Mouse (Mus musculus) heart, postnatal 36 days (tissue): ENCODE data around the gene Fbxw25. TPM values are rescaled to one million over a fixed set of nuclear protein-coding genes. Genes with fewer than 3 reads are reported as not detected.
"Not testable (repeated sequence)": the region's sequence is repeated elsewhere in the genome, so short reads cannot be mapped to it uniquely, and the experiment has no call there.

Source experiments
- DNase-seq, 2 experiments: peaks; one replicate each; pipeline ENCODE4 v3.0.0; 2021 to 2022
- intact Hi-C: fragments of 180-260 bp; cut with DNase I; formaldehyde crosslinking; loops from one replicate; pipeline ENCODE4 v1.15.1; 2025
- total RNA-seq, 2 experiments: library from RNA; stranded (reverse); gene quantifications; 2 replicates each; pipeline ENCODE4 v1.2.3; 2021

Fbxw25 gene
- total RNA-seq = not detected

- DNase-seq, intact Hi-C loops: not testable (repeated sequence)
Measured at GRCm38 (mm10) chr9:109664552-109664951, at the start of gene Fbxw25. TSS of gene Fbxw25 (minus strand) at chr9:109664652.

DNA sequence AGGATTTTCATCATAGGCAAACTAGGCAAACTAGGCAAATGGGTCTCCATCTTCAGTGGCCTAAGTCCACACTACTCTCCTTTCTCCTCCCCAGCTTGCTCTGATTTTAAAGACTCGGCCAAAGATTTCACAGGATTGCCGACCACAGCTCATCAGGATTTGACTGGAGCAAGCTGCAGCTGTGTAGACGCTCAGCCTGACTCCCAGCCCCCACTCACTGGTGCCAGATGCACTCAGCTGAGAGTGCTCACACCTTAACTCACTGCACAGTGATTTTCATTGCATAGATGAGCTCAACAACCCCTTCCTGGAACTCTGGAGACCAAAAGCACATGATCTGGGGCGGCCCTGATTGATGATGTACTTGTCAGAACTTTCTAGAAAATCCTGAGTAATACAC is 38.1 kb upstream of the Fbxw25 start, which contains the start of gene Fbxw18:
Gene Fbxw18, minus strand, starts transcription at position 101 of the 400 bp plus-strand sequence.
- intact Hi-C loops, DNase-seq: not testable (repeated sequence)

DNA sequence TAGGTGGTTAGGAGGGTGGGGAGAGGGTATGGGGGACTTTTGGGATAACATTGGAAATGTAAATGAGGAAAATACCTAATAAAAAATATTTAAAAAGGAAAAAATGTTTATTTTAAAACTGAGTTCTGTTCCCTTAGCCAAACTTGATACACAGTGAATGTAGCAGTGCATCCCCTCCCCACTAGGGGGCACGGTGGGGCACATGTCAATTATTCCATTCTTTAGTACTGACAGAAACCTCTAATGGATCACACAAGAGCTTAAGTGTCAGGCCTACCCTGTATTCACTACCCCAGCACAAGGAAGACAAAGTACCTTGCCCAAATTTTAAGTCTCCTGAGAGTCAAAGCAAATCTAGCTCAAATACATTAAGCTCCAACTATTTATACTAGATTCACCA is 20.8 kb upstream of the Fbxw25 start:
- peak; percentile 14 to 53 for DNase-seq
- intact Hi-C loops = loop anchor here (1.0 kb wide), 1 partner anchor 177 kb away; no protein-coding TSS in a partner anchor

DNA sequence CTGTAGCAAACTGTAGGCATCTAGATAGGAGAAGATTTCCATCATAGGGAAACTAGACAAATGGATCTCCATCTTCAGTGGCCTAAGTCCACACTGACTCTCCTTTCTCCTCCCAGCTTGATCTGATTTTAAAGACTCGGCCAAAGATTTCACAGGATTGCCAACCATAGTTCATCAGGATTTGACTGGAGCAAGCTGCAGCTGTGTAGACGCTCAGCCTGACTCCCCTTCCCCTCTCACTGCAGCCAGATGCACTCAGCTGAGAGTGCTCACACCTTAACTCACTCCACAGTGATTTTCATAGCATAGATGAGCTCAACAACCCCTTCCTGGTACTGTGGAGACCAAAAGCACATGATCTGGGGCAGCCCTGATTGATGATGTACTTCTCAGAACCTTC is 38.5 kb downstream of the Fbxw25 start, which contains the start of gene Fbxw24:
Gene Fbxw24, minus strand, starts transcription at position 101 of the 400 bp plus-strand sequence.
- DNase-seq = not testable (repeated sequence)

GRCm38 (mm10) chr9:109606837-109607236 is 57.6 kb downstream of the Fbxw25 start:
- intact Hi-C loops = loop anchor here (5.0 kb wide), 1 partner anchor 605 kb away; no protein-coding TSS in a partner anchor
- not testable (repeated sequence) for DNase-seq

More for the DNA sequence above, 38.5 kb downstream of the Fbxw25 start, which contains the start of gene Fbxw24:
- intact Hi-C loops = not testable (repeated sequence)

DNA sequence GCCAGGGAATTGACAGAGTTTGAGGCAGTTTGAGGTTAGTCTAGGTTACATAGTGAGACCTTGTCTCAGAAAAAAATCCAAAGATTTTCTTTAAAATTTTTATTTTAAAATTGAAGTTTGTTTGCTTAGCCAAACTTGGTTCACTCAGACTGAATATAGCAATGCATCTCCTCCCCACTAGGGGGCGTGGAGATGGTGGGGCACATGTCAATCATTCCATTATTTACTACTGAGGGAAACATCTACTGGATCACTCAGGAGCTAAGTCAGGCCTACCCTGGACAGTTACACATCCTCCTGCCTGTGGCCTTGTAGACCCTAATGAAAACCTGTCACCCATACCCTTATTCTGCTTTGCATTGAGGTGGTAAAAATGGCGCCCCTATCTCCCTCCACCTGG is 62.3 kb downstream of the Fbxw25 start:
- intact Hi-C loops = not testable (repeated sequence)

GRCm38 (mm10) chr9:109597226-109597625 is 67.2 kb downstream of the Fbxw25 start:
- DNase-seq = no peak
- intact Hi-C loops = no loop called here

More for the DNA sequence above, 62.3 kb downstream of the Fbxw25 start:
- not testable (repeated sequence) for DNase-seq

Other genes with a start within 250 kb of the Fbxw25 start
- gene Fbxw16, start 215.5 kb downstream of the Fbxw25 start, total RNA-seq = not detected
- gene Fbxw19, start 168.8 kb downstream of the Fbxw25 start, total RNA-seq = not detected
- gene Fbxw15, start 96.4 kb downstream of the Fbxw25 start, total RNA-seq = not detected
- gene Fbxw24, start 38.6 kb downstream of the Fbxw25 start, total RNA-seq = not detected
- gene Fbxw18, start 38.0 kb upstream of the Fbxw25 start, total RNA-seq = not detected
- gene Fbxw26, start 81.4 kb upstream of the Fbxw25 start, total RNA-seq = not detected
- not detected for gene Fbxw27, start 126.0 kb upstream of the Fbxw25 start, total RNA-seq
- not detected for gene Spink8, start 147.6 kb upstream of the Fbxw25 start, total RNA-seq
- 10 to 100 TPM; 17.9 to 18.5 TPM for gene Nme6, start 168.1 kb upstream of the Fbxw25 start, total RNA-seq
- not detected for gene Camp, start 185.0 kb upstream of the Fbxw25 start, total RNA-seq
- 1 to 10 TPM; 4.4 to 6.3 TPM for gene Cdc25a, start 210.9 kb upstream of the Fbxw25 start, total RNA-seq